Mouse (Mus musculus) neural tube, embryonic 14.5 days (tissue): ENCODE measurements at regions not wholly inside any gene's neighbourhood (a gene's known extent, or its start where the extent isn't known, plus 50 kb on each side); places are given as distances from the start of the nearest gene placed in this dataset.

Source experiments
- ATAC-seq: fragments of 200-750 bp; cut with Nextera tagmentation; 2 replicates; pipeline ENCODE4 v1.8.0; 2017; ENCODE audit warnings: low read depth, mild to moderate bottlenecking, moderate TSS enrichment, moderate library complexity
- H3K27ac ChIP-seq: fragments of 300-500 bp; sonication (generic); 2 replicates; pipeline ENCODE4 v1.5.1; 2014; ENCODE audit warnings: low read depth, mild to moderate bottlenecking, control low read depth, low read length, moderate library complexity, mixed read lengths
- H3K27me3 ChIP-seq: fragments of 300-500 bp; sonication (generic); 2 replicates; pipeline ENCODE4 v1.6.1; 2014; ENCODE audit warnings: low read length; ENCODE audit not compliant: control insufficient read depth, insufficient read depth
- H3K36me3 ChIP-seq: fragments of 300-500 bp; sonication (generic); 2 replicates; pipeline ENCODE4 v1.6.1; 2014; ENCODE audit warnings: low read length, mixed read lengths; ENCODE audit not compliant: control insufficient read depth, insufficient read depth
- H3K4me1 ChIP-seq: fragments of 300-500 bp; sonication (generic); 2 replicates; pipeline ENCODE4 v1.6.1; 2014; ENCODE audit warnings: low read length; ENCODE audit not compliant: control insufficient read depth, insufficient read depth
- H3K4me2 ChIP-seq: fragments of 300-500 bp; sonication (generic); 2 replicates; pipeline ENCODE4 v1.6.1; 2014; ENCODE audit warnings: mild to moderate bottlenecking, low read depth, low read length, control low read depth
- H3K4me3 ChIP-seq: fragments of 300-500 bp; sonication (generic); 2 replicates; pipeline ENCODE4 v1.5.1; 2014; ENCODE audit warnings: low read depth, low read length, control low read depth, mixed read lengths
- H3K9ac ChIP-seq: fragments of 300-500 bp; sonication (generic); replicated peaks from 2 replicates; pipeline ENCODE4 v1.6.1; 2014; ENCODE audit warnings: low read depth, mild to moderate bottlenecking, control low read depth, low read length, mixed read lengths
- H3K9me3 ChIP-seq: fragments of 300-500 bp; sonication (generic); 2 replicates; pipeline ENCODE4 v1.6.1; 2016; ENCODE audit warnings: low read length; ENCODE audit not compliant: control insufficient read depth
- WGBS: fragments of 180-500 bp; shearing (Covaris S2); extraction: QIAGEN DNeasy Blood & Tissue Kit; methylation state at CpG from one replicate; pipeline ENCODE4 v1.1.7; 2014; 5-methylcytosine and 5-hydroxymethylcytosine counted together

DNA sequence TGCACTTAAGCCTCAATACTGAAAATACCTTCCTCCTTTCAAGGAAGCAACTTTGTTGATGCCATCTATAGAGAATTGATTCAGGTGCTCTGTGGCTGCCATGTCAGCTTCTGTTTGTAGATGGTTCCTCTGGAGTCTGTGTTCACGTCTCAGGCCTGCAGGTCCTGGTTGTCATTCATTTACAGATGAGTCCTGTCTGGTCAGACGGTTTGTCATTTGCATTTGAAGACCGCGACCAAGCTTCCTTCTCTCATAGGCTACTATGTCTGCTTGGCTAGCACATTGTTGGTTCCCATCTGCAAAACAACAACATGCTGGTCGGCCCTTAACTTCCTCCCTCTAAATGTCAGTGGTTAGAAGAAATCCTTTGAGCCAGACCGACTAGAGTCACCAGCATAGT is 151.0 kb downstream of the Dact1 start:
- Histone ChIP-seq H3K4me2 (no peak overlapping the region), H3K9ac (no peak overlapping the region), H3K27me3 (no peaks in the 10 kb centered on the region), H3K27ac (no peak overlapping the region), H3K36me3 (no peaks in the 10 kb centered on the region), H3K9me3 (no peaks in the 10 kb centered on the region), H3K4me1 (peaks cover 6% of the 10 kb centered on the region; the same call in 1 of the 2 replicates), H3K4me3 (no peak overlapping the region)
- ATAC-seq = no peak
- 47% methylated on average over 6 of the region's 6 CpGs for WGBS

DNA sequence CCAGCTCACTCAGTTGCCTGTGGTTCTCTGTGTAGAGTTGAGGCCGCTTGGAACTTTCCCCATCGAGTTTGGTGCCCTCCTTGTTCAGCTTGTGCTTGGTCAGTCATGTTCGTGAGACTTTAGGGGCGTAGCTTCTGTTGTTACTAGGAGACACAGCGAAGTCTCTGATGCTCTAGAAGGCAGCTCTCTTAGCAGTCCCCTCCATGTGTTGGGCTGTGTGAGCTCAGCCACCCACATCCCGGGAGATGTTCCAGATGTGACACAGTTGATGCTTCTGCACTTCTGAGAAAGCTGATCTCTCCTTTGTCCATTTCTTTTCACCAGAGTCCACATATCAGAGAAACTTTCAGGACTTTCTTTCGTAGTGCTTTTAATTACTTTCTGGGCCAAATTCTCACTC is 158.1 kb downstream of the Dact1 start:
- Histone ChIP-seq H3K27ac (no peak overlapping the region), H3K4me2 (no peak overlapping the region), H3K4me3 (no peak overlapping the region), H3K36me3 (no peaks in the 10 kb centered on the region), H3K4me1 (no peaks in the 10 kb centered on the region), H3K9ac (no peak overlapping the region), H3K9me3 (no peaks in the 10 kb centered on the region), H3K27me3 (no peaks in the 10 kb centered on the region)
- ATAC-seq = no peak
- 78% methylated on average over 7 of the region's 7 CpGs for WGBS

DNA sequence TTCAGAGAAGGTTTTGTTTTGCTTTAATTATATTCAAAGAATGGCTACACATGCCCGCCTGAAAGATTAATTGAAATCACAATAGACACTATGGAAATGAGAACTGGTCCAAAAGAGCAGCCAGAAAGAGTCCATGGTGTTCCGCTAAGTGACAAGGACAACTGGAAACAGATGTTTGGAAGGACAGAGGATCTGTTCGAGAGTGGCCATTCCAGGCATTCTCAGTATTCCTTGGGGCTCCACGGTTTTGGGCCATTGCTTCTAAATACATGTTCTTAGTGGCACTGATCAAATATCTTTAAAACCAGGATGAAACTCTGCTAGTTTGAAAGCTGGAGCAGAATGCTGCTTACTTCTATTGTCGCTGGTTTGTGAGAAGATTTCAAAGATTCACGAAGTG is 158.6 kb downstream of the Dact1 start:
- no peaks in the 10 kb centered on the region for H3K9me3 ChIP-seq
- no peaks in the 10 kb centered on the region for H3K27me3 ChIP-seq
- no peak overlapping the region for H3K27ac ChIP-seq
- no peak for ATAC-seq
- H3K4me3 ChIP-seq = no peak overlapping the region
- H3K4me2 ChIP-seq = no peak overlapping the region
- no peaks in the 10 kb centered on the region for H3K4me1 ChIP-seq
- 53% methylated on average over 6 of the region's 6 CpGs for WGBS
- no peak overlapping the region for H3K9ac ChIP-seq
- no peaks in the 10 kb centered on the region for H3K36me3 ChIP-seq

GRCm38 (mm10) chr12:71470983-71471715 is 161.5 kb downstream of the Dact1 start:
- ATAC-seq = no peak
- no peak overlapping the region for H3K4me3 ChIP-seq
- no peaks in the 10 kb centered on the region for H3K27me3 ChIP-seq
- H3K4me2 ChIP-seq = no peak overlapping the region
- H3K27ac ChIP-seq = no peak overlapping the region
- WGBS = 77% methylated on average over 13 of the region's 13 CpGs
- H3K4me1 ChIP-seq = no peaks in the 10 kb centered on the region
- H3K9me3 ChIP-seq = no peaks in the 10 kb centered on the region
- H3K36me3 ChIP-seq = no peaks in the 10 kb centered on the region
- H3K9ac ChIP-seq = no peak overlapping the region

- 95% methylated on average over 4 of the region's 4 CpGs for WGBS
- Histone ChIP-seq H3K9me3 (no peaks in the 10 kb centered on the region), H3K4me1 (no peaks in the 10 kb centered on the region), H3K4me3 (no peak overlapping the region), H3K27ac (no peak overlapping the region), H3K36me3 (no peaks in the 10 kb centered on the region), H3K9ac (no peak overlapping the region), H3K27me3 (no peaks in the 10 kb centered on the region), H3K4me2 (no peak overlapping the region)
- ATAC-seq = no peak
These were observed 162.0 kb downstream of the Dact1 start for GRCm38 (mm10) chr12:71471720-71472119.

DNA sequence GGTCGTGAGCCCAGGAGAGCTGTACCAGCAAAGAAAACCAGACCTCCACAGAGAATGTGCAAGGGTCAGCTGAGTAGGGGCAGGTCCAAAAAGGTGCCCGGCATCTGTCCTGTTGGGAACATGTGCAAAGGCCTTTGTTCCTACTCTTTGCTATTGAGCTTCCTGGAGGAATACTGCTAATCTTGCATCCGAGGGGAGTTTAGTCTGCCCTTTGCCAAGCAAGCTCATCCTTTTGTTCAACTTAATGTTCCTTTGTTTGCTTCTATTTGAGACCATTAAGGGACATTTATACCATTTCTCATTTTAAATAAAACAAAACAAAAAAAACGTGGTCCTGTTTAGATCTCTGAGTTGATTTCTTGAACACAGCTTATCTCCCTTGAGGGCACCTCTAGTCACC is 166.6 kb downstream of the Dact1 start:
- ATAC-seq = no peak
- Histone ChIP-seq H3K4me2 (no peak overlapping the region), H3K27ac (no peak overlapping the region), H3K9me3 (no peaks in the 10 kb centered on the region), H3K4me3 (no peak overlapping the region), H3K9ac (no peak overlapping the region), H3K27me3 (no peaks in the 10 kb centered on the region), H3K36me3 (no peaks in the 10 kb centered on the region), H3K4me1 (no peaks in the 10 kb centered on the region)
- WGBS = 70% methylated on average over 4 of the region's 4 CpGs

- H3K4me1 ChIP-seq = no peaks in the 10 kb centered on the region; the same call in 1 of the 2 replicates
- no peak overlapping the region for H3K4me2 ChIP-seq
- H3K27ac ChIP-seq = no peak overlapping the region
- H3K27me3 ChIP-seq = no peaks in the 10 kb centered on the region
- no peak overlapping the region for H3K9ac ChIP-seq
- H3K4me3 ChIP-seq = no peak overlapping the region
- WGBS = 22% methylated on average over 5 of the region's 5 CpGs
- H3K9me3 ChIP-seq = no peaks in the 10 kb centered on the region
- ATAC-seq = no peak
- H3K36me3 ChIP-seq = no peaks in the 10 kb centered on the region
These were observed 168.0 kb downstream of the Dact1 start for GRCm38 (mm10) chr12:71477691-71478090.

DNA sequence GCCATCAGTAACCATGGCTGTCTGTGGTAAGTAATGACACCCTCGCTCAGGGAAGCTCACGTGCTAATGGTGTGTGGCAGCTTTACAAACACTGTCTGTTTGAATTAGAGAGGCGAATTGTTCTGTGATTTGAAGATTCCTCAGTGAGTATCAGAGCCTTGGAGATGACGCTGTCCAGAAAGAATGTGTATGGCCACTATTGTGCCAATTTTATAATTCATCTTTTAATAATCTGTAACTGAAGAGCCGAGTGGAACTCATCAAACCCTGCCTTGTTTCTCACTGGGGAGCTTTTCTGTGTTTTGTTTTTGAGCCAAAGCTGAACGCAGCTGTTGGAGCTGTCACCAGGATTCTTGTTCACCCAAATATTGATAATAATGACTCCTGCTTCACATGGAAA is 171.7 kb downstream of the Dact1 start:
- Histone ChIP-seq H3K27ac (peak overlapping the region; percentile 41; the same call in 1 of the 2 replicates), H3K4me1 (no peaks in the 10 kb centered on the region; the same call in 1 of the 2 replicates), H3K4me2 (no peak overlapping the region), H3K4me3 (no peak overlapping the region), H3K36me3 (no peaks in the 10 kb centered on the region), H3K9me3 (no peaks in the 10 kb centered on the region), H3K9ac (no peak overlapping the region), H3K27me3 (no peaks in the 10 kb centered on the region)
- no peak for ATAC-seq
- WGBS = 42% methylated on average over 6 of the region's 6 CpGs

DNA sequence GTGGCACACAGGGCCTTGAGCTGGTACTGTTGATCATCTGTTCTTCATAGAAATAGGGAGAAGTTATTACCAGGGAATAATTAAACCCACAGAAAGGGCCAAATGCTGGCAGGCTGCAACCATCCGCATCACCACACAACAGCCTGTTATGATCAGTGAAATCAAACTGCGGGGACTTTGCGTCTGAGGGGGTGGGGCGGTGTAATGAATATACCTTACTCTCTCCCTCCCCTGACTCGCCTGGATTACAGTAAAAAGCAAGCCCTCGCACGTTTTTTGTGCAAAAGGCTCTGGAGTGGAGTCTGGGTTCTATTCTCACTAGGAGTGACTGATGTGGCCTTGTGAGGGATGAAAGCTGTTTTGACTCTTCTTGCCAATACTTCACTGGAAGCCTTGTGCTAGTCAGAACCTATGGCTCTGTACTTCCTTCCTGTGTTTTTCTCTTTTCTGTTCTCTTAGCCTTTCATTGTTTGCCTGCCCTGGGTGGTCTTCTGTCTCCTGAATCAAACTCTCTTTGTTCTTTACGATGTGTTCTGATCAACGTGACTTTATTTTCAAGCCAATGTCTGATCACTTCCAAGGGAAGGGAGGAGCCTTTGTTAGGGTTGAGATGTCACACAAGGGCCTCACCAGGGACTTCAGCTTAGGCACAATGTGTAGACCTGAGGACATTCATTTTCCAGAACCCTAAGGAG is 172.4 kb downstream of the Dact1 start:
- no peak overlapping the region for H3K4me2 ChIP-seq
- no peaks in the 10 kb centered on the region for H3K9me3 ChIP-seq
- H3K27ac ChIP-seq = peak overlapping the region; percentile 41; the same call in 1 of the 2 replicates
- no peaks in the 10 kb centered on the region for H3K27me3 ChIP-seq
- no peaks in the 10 kb centered on the region; the same call in 1 of the 2 replicates for H3K4me1 ChIP-seq
- no peak overlapping the region for H3K9ac ChIP-seq
- H3K4me3 ChIP-seq = no peak overlapping the region
- ATAC-seq = peak; percentile 68
- no peaks in the 10 kb centered on the region for H3K36me3 ChIP-seq
- WGBS = 32% methylated on average over 9 of the region's 9 CpGs
